In genomic region chr11:51820861-51821260, GRCm38 (mm10) we compare ENCODE assay signal across 8 mouse cellular contexts. TPM values are rescaled to one million over a fixed set of nuclear protein-coding genes. Genes with fewer than 3 reads are reported as not detected.
A peak's percentile ranks its signal among the peaks of the same experiment; 100 is the strongest.
DNase-seq lines count a peak whose midpoint lies in the region; ATAC-seq and TF ChIP-seq lines count a peak whose summit lies in the region.

No protein-coding gene starts in this region.

- H3K4me3 ChIP-seq in testis, adult 2 months (ENCODE audit: control insufficient read depth, low read depth, low read length): no peak overlapping the region

- no peak for TF ChIP-seq POLR2A in testis, adult 2 months (IDR thresholded peaks at IDR 0.05; ENCODE audit: control insufficient read depth, low read depth, low read length)

- intact Hi-C loops in left cerebral cortex, postnatal 14 days (cut with DNase I): loop anchor here (2.0 kb wide), 1 partner anchor 148 kb away; no protein-coding TSS in a partner anchor

- H3K4me1 ChIP-seq in testis, adult 2 months (ENCODE audit: control insufficient read depth, insufficient read depth, low read length): peaks cover 5% of the 10 kb centered on the region; the same call in 1 of the 2 replicates

- DNase-seq in frontal cortex, adult 2 months (ENCODE audit: extremely low spot score in 1 of 2, low spot score in 1 of 2): peak; percentile 45 to 84
- peak; percentile 52 for DNase-seq in Muller cell, postnatal 12 days (ENCODE audit: inconsistent ontology term)
- DNase-seq in cerebellum, postnatal 14 days: peak; percentile 84 to 90
- DNase-seq in heart, adult 9 months (ENCODE audit: low spot score in 2 of 2): peak; percentile 37 to 74
- DNase-seq in left cerebral cortex, postnatal 14 days (ENCODE audit: low spot score in 2 of 2): peak; percentile 71 to 83
- DNase-seq in natural killer cell, adult 2 months (ENCODE audit: low spot score in 2 of 2): peak; percentile 52 to 70

- H3K36me3 ChIP-seq in testis, adult 2 months (ENCODE audit: control insufficient read depth, insufficient read depth, low read length): no peaks in the 10 kb centered on the region

- no peak for ATAC-seq in frontal cortex, adult (ENCODE audit: low TSS enrichment)

- H3K27me3 ChIP-seq in testis, adult 2 months (ENCODE audit: control insufficient read depth, insufficient read depth, low read length): no peaks in the 10 kb centered on the region

- TF ChIP-seq CTCF in testis, adult 2 months (IDR thresholded peaks at IDR 0.05; ENCODE audit: control insufficient read depth, insufficient read depth, insufficient replicate concordance, low read depth, low read length): peak; percentile 88

- H3K27ac ChIP-seq in testis, adult 2 months (ENCODE audit: control insufficient read depth, insufficient read depth, low read depth, low read length): no peak overlapping the region

RNA-seq across cellular contexts. Expression of gene Jade2, which starts 36.6 kb away (rescaled TPM):
- polyA plus RNA-seq in frontal cortex, adult 2 months (2012; rRNA removed): 18.3 and 20.0 TPM in 2 replicates
- 10 to 100 TPM; 12.3 to 13.4 TPM for total RNA-seq in left cerebral cortex, postnatal 14 days (2021)
- polyA plus RNA-seq in testis, adult 2 months (2012; rRNA removed): 2.9 and 3.4 TPM in 2 replicates

RNA-seq across cellular contexts. Expression of gene Sar1b, which starts 57.4 kb away (rescaled TPM):
- 102 and 106 TPM in 2 replicates for polyA plus RNA-seq in frontal cortex, adult 2 months (2012; rRNA removed)
- 10 to 100 TPM; 73.8 to 74.4 TPM for total RNA-seq in left cerebral cortex, postnatal 14 days (2021)
- polyA plus RNA-seq in testis, adult 2 months (2012; rRNA removed): 11.8 and 14.9 TPM in 2 replicates

RNA-seq across cellular contexts. Expression of gene Sec24a, which starts 57.4 kb away (rescaled TPM):
- polyA plus RNA-seq in frontal cortex, adult 2 months (2012; rRNA removed): 9.4 and 10.9 TPM in 2 replicates
- 10 to 100 TPM; 20.9 to 24.4 TPM for total RNA-seq in left cerebral cortex, postnatal 14 days (2021)
- polyA plus RNA-seq in testis, adult 2 months (2012; rRNA removed): 19.7 and 22.1 TPM in 2 replicates
